Mouse (Mus musculus): Measurements from ENCODE around the gene Tshz2. TPM values are rescaled to one million over a fixed set of nuclear protein-coding genes. Genes with fewer than 3 reads are reported as not detected.

The Tshz2 gene
- total RNA-seq, 2 experiments from 2014 or later, result not detected

DNA sequence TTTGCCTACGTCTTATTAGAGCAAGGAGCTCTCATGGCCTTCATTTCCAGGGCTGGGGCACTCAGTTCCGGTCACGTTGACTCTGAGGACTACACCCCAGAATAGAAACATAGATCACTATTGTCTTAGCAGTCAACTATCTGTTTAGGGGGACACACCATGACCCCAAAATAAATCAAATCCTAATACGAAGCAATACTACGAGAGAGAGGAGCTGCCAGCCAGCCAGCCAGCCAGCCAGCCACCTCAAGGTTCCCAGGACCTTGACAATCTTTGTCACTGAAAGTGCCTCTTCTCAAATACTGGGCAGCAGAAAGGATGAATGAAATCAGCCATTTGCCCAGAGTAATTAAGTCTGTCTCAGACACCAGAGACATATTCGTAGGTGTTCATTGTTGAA, 393.1 kb downstream of the Tshz2 start:
- no peak for ATAC-seq (replicated peaks; ENCODE audit: low FRiP score, poor library complexity, severe bottlenecking)

DNA sequence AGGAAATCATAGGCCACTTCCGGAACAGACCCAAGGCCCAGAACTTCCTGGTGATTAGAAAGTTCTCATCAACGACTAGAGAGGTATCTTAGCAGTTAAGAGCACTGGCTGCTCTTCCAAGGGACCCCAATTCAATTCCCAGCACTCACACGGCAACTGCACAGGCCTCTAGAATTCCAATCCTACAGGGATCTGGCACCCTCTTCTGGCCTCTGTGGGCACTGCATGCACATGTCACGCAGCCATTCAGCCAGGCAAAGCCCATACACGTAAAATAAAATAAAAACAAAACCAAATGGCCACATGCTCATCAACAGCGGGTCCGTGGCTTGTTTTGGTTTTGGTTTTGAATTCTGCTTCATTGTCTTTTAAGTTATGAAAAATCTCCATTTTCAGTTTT, 395.0 kb downstream of the Tshz2 start:
- no peak for ATAC-seq (replicated peaks; ENCODE audit: low FRiP score, poor library complexity, severe bottlenecking)

DNA sequence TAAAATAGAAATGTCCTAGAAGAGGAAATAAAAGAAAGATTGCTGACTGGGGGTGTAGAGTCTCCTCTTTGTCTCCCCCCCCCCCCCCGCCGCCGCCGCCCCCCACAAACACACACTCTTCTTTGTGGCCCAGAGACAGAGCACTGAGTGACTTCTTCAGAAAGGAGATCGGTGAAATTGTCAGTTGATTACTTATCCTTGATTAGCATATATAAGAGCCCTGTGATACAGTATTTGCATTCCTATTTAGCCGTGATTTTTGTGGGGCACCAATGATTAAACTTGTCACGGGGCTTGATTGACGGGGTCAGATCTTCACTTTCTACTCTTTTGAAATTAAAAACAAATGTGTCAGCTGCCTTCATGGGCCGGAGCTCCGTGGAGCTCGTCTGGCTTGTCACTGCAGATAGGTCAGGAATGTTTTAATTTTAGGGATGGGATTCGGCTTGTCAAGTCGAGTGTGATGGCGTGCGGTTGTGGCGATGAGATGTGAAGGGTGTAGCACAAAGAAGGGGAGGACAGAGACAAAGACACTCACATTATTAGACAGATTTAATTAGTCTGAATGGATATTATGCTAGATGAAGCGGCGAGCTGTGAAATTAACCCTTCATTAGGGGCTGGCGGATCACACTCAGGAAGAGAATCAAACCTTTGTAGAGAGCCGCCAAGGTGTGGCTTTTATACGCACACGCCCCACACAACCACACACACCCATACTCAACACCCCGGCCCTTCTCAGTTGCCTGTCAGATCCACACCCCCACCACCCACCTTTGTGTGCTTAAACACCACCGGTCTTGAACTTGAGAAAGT, 395.9 kb downstream of the Tshz2 start:
- ATAC-seq (replicated peaks; ENCODE audit: low FRiP score, poor library complexity, severe bottlenecking), result no peak

- no peak for ATAC-seq (replicated peaks; ENCODE audit: low FRiP score, poor library complexity, severe bottlenecking)
Observed at GRCm38 (mm10) chr2:170029304-170029856, 396.6 kb downstream of the Tshz2 start.

DNA sequence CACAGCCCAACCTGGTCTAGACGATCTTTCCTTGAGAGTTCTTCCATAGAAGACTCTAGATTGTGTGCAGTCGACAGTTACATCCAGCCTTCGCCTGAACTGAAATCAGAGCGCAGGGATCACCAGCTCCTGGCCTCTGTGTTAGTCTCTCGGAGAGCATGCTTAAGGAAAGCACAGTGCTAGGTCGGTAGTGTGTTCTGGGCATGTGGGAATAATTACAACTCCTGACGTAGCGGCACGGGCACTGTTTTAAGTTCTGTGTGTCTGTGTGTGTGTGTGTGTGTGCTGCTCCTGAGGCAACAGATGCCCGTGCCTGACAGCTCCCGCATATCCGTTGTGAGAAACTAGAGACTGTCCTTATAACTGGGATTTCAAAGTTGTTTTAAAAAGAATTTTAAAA, 398.4 kb downstream of the Tshz2 start:
- ATAC-seq (replicated peaks; ENCODE audit: low FRiP score, poor library complexity, severe bottlenecking), result no peak

- no peak for ATAC-seq (replicated peaks; ENCODE audit: low FRiP score, poor library complexity, severe bottlenecking)
Observed at GRCm38 (mm10) chr2:170031872-170032271, 399.1 kb downstream of the Tshz2 start.

DNA sequence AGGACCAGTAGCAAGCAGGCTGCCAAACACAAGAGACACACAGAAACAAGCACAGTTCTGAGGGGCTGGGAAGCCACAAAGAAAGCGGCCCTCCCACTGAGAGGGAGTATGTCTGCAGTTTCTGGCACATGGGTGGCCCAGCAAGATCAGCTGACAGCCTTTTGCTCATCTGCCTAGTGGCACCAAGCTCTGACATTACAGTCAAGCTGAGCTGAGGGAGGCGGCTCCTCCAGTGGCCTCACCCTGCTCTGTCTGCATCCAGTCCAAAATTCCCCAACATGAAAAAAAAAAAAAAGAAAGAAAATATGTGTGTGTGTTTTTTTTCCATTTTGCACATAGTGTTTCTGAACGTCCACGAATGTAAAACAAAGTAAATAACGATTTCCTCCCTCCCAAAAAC, 400.4 kb downstream of the Tshz2 start:
- no peak for ATAC-seq (replicated peaks; ENCODE audit: low FRiP score, poor library complexity, severe bottlenecking)

GRCm38 (mm10) chr2:170034794-170035193, 402.0 kb downstream of the Tshz2 start:
- no peak for ATAC-seq (replicated peaks; ENCODE audit: low FRiP score, poor library complexity, severe bottlenecking)

DNA sequence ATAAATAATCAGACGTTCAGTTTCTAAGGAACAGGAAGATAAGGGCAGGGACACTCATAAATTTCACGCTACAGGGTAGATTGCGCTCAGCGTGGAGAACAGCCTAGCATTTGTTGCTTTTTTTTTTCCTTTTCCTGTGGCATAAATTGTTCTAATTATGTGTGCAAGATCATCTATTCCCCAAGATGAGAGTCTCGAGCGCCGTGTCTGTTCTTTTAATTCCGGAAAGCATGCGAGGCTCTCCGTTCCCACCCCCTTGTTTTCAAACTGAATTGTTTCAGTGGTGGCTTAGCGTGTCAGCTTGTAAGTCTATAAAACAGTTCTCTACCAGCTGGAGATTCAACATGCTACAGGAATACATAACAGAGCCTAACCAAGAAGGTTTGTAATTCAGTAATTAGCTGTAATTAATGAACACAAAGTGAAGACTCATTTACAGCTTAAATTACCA, 404.0 kb downstream of the Tshz2 start:
- ATAC-seq (replicated peaks; ENCODE audit: low FRiP score, poor library complexity, severe bottlenecking), result no peak

GRCm38 (mm10) chr2:170037346-170037745, 404.5 kb downstream of the Tshz2 start:
- no peak for ATAC-seq (replicated peaks; ENCODE audit: low FRiP score, poor library complexity, severe bottlenecking)

GRCm38 (mm10) chr2:170039772-170040171, 407.0 kb downstream of the Tshz2 start:
- no peak for ATAC-seq (replicated peaks; ENCODE audit: low FRiP score, poor library complexity, severe bottlenecking)

GRCm38 (mm10) chr2:170041101-170041500, 408.3 kb downstream of the Tshz2 start:
- no peak for ATAC-seq (replicated peaks; ENCODE audit: low FRiP score, poor library complexity, severe bottlenecking)

DNA sequence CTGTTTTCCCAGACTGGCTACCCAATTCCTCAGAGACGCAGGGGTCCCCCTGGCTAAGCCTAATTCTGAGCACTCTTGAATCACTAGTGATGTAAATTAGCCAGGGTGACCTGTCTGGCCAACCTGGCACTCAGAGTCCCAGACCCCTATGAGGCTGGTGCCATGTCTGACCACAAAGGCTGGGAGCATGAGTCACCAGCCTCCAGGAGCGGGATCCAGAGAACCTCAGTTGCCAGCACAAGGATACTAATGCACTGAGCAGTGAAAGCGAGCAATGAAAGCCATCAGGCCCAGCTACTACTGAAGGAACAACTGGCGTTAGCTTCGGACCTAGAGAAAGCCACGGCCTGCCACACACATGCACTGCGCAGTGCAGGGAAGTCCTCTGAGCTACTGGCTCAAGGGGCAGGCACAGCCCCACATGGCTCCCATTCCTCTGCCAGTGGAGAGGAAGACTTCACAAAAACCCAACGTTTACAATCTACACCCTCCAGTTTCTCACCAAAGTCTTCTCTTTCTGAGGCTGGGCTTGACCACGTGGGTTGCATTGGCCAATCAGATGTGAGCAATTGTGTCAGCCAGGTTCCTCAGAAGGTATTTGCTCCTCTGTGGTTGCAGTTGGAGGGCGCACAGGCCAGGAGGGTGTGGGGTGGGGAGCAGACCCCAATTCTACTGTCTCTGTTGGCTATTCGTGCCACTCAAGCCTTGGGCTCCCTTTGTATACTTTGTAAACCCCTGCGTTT, 409.8 kb downstream of the Tshz2 start:
- no peak for ATAC-seq (replicated peaks; ENCODE audit: low FRiP score, poor library complexity, severe bottlenecking)

- ATAC-seq (replicated peaks; ENCODE audit: low FRiP score, poor library complexity, severe bottlenecking), result no peak
Observed at GRCm38 (mm10) chr2:170043290-170043689, 410.5 kb downstream of the Tshz2 start.

DNA sequence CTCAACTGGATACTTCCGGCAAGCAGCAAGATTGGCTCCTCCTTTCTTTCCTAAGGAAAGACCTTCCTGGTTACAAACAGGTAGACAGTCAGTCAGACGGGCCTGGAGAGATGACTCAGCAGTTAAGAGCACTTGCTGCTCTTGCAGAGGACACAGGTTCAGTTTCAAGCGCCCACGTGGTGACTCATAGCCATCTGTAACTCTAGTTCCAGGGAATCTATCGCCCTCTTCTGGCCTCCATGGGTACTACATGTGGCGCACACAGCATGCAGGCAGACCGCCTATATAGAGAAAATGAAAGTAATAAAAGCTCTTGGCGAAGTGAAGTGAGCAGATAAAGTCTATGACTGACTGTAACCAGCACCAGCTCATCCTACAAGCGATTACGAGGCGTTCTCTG, 413.1 kb downstream of the Tshz2 start:
- no peak for ATAC-seq (replicated peaks; ENCODE audit: low FRiP score, poor library complexity, severe bottlenecking)

GRCm38 (mm10) chr2:170046371-170047145, 413.7 kb downstream of the Tshz2 start:
- ATAC-seq (replicated peaks; ENCODE audit: low FRiP score, poor library complexity, severe bottlenecking), result no peak

DNA sequence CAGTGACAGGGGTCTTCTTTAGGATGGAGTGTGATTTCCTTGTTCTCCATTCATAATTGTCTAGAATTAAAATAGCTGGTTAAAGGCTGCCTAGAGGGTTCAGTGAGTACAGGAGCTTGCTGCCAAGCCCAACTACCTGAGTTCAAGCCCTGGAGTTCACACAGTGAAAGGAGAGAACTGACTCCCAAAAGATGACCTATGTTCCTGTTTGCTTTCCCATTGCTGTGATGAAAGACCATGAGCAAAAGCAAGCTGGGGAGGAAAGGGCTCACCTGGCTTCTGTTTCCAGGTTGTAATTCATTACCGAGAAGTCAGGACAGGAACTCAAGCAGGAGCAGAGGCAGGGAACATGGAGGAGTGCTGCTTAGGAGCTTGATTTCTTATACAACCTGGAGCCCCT, 416.0 kb downstream of the Tshz2 start:
- ATAC-seq (replicated peaks; ENCODE audit: low FRiP score, poor library complexity, severe bottlenecking), result no peak

DNA sequence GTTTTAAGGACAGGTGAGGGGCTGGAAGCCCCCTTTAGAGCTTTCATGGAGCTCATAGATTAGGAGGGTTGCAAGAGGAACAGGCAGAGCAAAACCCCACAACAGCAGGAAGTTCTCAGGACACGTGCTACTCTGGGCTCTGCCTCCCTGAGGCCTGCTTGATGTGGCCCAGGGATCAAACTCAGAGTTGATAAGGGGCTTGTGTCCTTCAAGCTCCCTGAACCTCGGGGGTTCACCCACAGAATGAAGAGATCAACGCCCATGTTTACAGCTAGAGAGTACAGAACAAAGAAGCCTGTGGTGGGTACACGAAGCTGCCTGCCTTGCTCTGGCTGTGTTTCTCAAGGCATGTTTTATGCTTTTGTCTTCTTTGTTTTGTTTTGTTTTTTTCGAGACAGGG, 417.8 kb downstream of the Tshz2 start:
- no peak for ATAC-seq (replicated peaks; ENCODE audit: low FRiP score, poor library complexity, severe bottlenecking)

DNA sequence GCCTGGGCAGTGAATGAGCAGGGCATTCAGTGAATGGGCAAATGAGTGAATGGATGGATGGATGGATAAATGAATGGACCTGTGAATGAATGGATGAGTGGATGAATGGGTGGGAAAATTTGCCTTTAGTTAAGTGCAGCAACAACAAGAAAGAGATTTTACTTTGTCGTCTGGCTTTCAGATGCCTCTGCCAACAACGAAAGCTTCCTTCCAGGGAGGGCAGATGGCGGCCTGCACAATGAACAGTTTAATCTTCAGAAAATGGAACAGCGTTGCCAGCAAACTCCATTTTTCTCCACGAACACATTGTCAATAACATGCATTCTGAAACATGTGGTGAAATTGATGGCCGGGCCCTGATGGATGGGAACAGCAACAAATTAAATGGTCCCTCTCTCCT, 418.6 kb downstream of the Tshz2 start:
- no peak for ATAC-seq (replicated peaks; ENCODE audit: low FRiP score, poor library complexity, severe bottlenecking)

- ATAC-seq (replicated peaks; ENCODE audit: low FRiP score, poor library complexity, severe bottlenecking), result no peak
Observed at GRCm38 (mm10) chr2:170054943-170055342, 422.1 kb downstream of the Tshz2 start.
